Mouse (Mus musculus): ENCODE results near the gene Mnx1.
A peak's percentile ranks its signal among the peaks of the same experiment; 100 is the strongest.

Mnx1 gene

GRCm38 (mm10) chr5:29478208-29479197 is at the start of gene Mnx1:
Mnx1 (minus strand) TSS chr5:29478470.
- DNase-seq (ENCODE audit: low spot score) = peak; percentile 63

GRCm38 (mm10) chr5:29516432-29516831 is 38.2 kb upstream of the Mnx1 start:
- DNase-seq (ENCODE audit: low spot score) = no peak

GRCm38 (mm10) chr5:29515888-29516287 is 37.6 kb upstream of the Mnx1 start:
- no peak for DNase-seq (ENCODE audit: low spot score)

GRCm38 (mm10) chr5:29507013-29507412 is 28.7 kb upstream of the Mnx1 start:
- no peak for DNase-seq (ENCODE audit: low spot score)

- peak; percentile 27 for DNase-seq (ENCODE audit: low spot score)
Measured at GRCm38 (mm10) chr5:29487321-29487720, 9.1 kb upstream of the Mnx1 start.

- DNase-seq (ENCODE audit: low spot score) = no peak
Measured at GRCm38 (mm10) chr5:29485941-29486320, 7.7 kb upstream of the Mnx1 start.

- DNase-seq (ENCODE audit: low spot score) = peak; percentile 37
Measured at GRCm38 (mm10) chr5:29484965-29485940, 7.0 kb upstream of the Mnx1 start.

- DNase-seq (ENCODE audit: low spot score) = peak; percentile 22
Measured at GRCm38 (mm10) chr5:29483801-29484200, 5.5 kb upstream of the Mnx1 start.

- peak; percentile 80 for DNase-seq (ENCODE audit: low spot score)
Measured at GRCm38 (mm10) chr5:29479198-29479593, 926 bp upstream of the Mnx1 start.

GRCm38 (mm10) chr5:29477474-29478207 is 629 bp downstream of the Mnx1 start:
- peak; percentile 33 for DNase-seq (ENCODE audit: low spot score)

GRCm38 (mm10) chr5:29476021-29476420 is 2.2 kb downstream of the Mnx1 start:
- peak; percentile 46 for DNase-seq (ENCODE audit: low spot score)

GRCm38 (mm10) chr5:29475556-29475955 is 2.7 kb downstream of the Mnx1 start:
- no peak for DNase-seq (ENCODE audit: low spot score)

- DNase-seq (ENCODE audit: low spot score) = peak; percentile 29
Measured at GRCm38 (mm10) chr5:29475041-29475440, 3.2 kb downstream of the Mnx1 start.

- peak; percentile 37 for DNase-seq (ENCODE audit: low spot score)
Measured at GRCm38 (mm10) chr5:29474246-29474960, 3.9 kb downstream of the Mnx1 start.

- peak; percentile 40 for DNase-seq (ENCODE audit: low spot score)
Measured at GRCm38 (mm10) chr5:29473551-29474245, 4.6 kb downstream of the Mnx1 start.

- peak; percentile 69 for DNase-seq (ENCODE audit: low spot score)
Measured at GRCm38 (mm10) chr5:29471855-29472665, 6.2 kb downstream of the Mnx1 start.

GRCm38 (mm10) chr5:29471396-29471795 is 6.9 kb downstream of the Mnx1 start:
- no peak for DNase-seq (ENCODE audit: low spot score)

GRCm38 (mm10) chr5:29470851-29471394 is 7.3 kb downstream of the Mnx1 start:
- peak; percentile 36 for DNase-seq (ENCODE audit: low spot score)

GRCm38 (mm10) chr5:29470271-29470670 is 8.0 kb downstream of the Mnx1 start:
- peak; percentile 43 for DNase-seq (ENCODE audit: low spot score)

Data from embryo, embryonic 10.5 days (tissue).